Mouse (Mus musculus): ENCODE measurements around the gene Ccdc81.

Ccdc81 gene

GRCm38 (mm10) chr7:89903442-89904343, at the start of gene Ccdc81:
Ccdc81 (minus strand) TSS chr7:89903629.
- DNase-seq (ENCODE audit: extremely low read depth, low read depth): no peak

DNA sequence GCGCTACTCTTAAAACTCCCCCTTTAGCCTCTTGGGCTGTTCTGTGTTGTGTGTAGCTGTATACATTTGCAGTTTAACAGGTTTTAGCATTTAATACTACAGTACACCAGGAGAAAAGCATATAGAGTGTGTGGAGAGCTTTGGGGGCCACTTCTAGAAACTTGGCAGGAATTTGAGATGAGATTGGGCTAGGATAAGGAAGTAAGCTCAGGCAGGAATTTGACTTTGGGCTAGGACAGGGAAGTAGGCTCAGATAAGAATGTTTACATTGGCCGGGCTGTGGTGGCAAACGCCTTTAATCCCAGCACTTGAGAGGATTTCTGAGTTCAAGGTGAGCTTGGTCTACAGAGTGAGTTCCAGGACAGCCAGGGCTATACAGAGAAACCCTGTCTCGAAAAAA, 46.0 kb upstream of the Ccdc81 start:
- DNase-seq (ENCODE audit: extremely low read depth, low read depth): no peak

DNA sequence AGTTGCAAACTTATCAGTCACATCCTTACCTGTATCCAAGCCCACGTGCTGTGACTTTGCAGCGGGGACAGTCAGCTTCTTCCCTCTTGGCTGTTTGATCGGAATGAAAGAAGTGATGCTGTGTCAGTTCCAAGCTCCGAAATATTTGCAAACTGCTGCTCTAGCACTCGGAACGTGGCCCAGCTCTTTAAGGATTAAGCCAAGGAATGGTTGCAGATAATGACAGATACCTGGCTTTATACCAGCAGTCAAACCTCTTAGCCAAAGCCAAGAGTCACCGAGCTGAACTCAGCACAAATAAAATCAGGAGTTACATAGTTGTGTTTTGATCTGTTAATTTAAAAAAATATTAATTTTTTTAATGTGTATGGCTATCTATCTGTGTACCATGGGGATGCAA, 44.6 kb upstream of the Ccdc81 start:
- no peak for DNase-seq (ENCODE audit: extremely low read depth, low read depth)

GRCm38 (mm10) chr7:89940571-89941463, 37.4 kb upstream of the Ccdc81 start, which contains the start of gene Hikeshi:
Hikeshi (minus strand) TSS chr7:89941204.
- DNase-seq (ENCODE audit: extremely low read depth, low read depth): peak; percentile 99

- DNase-seq (ENCODE audit: extremely low read depth, low read depth): no peak
Measured at GRCm38 (mm10) chr7:89939497-89940353, 36.3 kb upstream of the Ccdc81 start.

GRCm38 (mm10) chr7:89923441-89924180, 20.2 kb upstream of the Ccdc81 start:
- no peak for DNase-seq (ENCODE audit: extremely low read depth, low read depth)

DNA sequence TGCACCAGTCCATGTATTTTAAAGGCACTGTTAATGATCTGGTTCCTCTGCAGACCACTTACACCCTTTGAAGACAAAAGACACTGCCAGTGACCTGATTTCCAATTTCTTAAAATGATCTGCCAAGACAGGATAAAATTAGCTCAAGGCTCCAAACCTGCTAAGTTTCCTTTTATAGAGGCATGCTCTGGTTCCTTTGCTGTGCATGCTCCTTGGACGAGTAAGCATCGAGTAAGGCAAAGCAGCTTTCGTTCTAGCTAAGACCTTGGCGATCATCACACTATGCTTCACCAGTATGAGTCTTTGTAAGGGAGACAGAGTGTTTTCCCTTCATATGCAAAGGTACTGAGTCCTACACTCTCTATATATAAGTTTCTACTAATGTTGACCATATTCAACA, 14.3 kb upstream of the Ccdc81 start:
- DNase-seq (ENCODE audit: extremely low read depth, low read depth): no peak

DNA sequence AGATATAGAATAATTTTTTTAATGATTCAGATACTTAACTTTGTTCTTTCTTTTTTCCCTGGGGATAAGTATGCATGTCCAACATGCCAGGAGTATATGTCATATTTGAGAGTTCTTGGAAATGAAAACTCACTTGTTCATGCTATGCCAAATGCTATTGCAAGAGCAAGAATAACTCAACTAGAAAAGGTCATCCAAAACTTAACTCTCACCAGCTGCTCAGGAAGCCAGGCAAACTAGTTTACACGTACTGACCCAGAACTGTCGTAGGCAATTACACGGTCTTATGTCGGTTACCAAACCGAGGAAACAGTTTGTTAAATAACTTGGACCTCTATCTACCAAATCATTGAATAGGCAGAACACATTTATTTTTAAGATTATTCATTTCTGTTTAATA, 13.3 kb upstream of the Ccdc81 start:
- no peak for DNase-seq (ENCODE audit: extremely low read depth, low read depth)

DNA sequence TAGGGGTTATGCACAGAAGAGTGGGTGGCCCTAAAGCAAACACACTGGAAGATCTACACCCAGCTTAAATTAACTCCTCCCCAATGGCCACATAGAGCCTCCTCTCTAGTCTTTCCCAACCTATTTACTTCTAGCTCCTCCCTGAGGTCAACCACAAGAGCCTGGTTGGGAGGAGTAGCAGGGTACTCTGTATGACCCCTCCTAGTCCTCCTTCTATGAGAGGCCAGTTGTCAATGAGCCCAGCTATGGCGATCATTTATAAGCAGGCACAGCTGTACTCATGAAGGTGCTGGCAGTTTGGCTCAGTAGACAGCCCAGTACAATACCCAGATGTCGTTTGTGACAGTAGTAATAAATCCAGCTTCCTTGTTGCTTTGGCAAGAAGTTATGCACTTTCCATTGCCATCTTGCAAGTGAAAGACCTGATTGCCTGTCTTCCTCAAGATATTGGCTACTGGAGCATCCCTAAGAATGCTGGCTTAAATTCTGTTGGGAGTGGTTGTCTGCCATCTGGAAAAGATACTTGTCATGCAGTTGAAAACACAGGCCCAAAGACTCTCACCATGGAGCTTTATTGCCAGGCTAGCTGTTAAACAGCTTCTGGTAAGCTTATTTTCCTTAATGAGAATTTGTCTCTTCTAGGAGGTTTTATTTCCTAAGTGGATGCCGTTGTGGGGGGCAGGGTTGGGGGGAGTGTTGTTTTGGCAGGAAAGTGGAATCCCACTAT, 10.2 kb upstream of the Ccdc81 start:
- no peak for DNase-seq (ENCODE audit: extremely low read depth, low read depth)

DNA sequence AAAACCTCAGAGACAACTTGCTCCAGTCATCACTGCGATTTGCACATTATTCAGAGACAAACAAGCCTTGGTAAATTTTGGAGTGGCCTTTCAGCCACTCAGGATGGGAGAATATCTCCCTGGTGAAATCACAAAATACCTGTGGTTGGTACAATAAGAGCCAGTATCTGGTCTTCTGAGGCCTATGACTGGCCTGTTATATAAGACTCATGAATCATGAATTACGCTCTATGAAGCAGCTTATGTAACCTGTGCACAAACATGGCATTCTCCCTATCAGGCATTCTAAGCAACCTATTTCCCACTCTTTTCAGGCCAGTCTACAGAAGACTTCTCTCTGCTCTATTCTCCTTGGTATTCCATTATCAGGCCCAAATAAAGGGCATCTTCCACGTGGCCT, 8.9 kb upstream of the Ccdc81 start:
- no peak for DNase-seq (ENCODE audit: extremely low read depth, low read depth)

DNA sequence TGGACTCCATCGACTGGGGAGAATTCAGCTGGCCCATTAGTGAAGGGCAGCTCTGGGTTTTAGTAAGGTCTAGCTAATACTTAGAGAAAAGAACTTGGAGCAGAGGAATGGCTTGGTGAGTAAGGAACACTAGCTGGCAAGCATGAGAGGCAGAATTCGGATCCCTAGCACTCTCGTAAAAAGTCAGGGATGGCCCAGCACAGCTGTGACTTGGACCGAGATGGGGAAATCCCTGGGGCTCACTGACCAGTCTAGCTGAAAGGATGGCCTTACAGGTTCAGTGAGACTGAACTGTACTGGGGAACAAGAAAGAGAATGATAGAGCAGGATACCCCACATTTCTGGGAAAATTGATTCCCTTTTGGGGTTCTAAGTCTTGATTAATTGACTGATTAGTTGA, 6.3 kb upstream of the Ccdc81 start:
- DNase-seq (ENCODE audit: extremely low read depth, low read depth): no peak

GRCm38 (mm10) chr7:89908899-89909621, 5.6 kb upstream of the Ccdc81 start:
- no peak for DNase-seq (ENCODE audit: extremely low read depth, low read depth)

DNA sequence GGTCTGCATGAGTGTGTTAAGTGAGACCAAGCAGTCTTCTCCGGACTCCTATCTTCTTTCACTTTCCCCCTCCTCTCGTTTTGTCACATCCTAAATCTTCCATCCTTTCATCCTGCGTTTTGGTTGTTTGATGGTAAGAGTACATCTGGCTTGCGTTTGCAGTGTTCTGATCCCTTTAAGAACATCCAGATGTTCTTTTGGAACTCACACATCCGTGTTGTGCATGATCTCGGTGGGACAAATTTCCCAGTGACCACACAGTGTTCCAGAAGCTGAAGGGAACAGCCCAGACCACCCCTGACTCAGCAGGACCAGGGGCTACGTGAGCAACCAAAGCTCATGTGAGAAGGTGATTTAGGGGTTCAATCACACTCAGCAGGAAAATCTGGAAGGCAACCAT, 5.0 kb upstream of the Ccdc81 start:
- DNase-seq (ENCODE audit: extremely low read depth, low read depth): no peak

DNA sequence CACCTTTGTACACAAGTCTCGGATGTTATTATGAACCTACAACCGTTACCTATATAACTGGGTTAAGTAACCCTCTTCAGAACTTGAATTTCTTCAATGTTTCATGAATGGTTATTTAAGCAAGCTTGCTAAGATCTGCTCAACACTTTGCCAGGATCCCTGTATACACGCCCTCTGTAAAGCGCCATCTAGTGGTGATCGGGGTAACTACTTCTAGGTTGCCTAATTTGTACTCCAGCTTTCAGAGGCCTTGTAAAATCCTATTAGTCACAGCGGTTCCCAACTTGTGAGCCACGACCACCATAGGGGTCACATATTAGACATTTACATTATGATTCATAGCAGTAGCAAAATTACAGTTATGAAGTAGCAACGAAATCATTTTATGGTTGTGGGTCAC, 4.5 kb upstream of the Ccdc81 start:
- peak; percentile 59 for DNase-seq (ENCODE audit: extremely low read depth, low read depth)

GRCm38 (mm10) chr7:89903007-89903406, 422 bp downstream of the Ccdc81 start:
- no peak for DNase-seq (ENCODE audit: extremely low read depth, low read depth)

- DNase-seq (ENCODE audit: extremely low read depth, low read depth): peak; percentile 6
Measured at GRCm38 (mm10) chr7:89891856-89892255, 11.6 kb downstream of the Ccdc81 start.

- no peak for DNase-seq (ENCODE audit: extremely low read depth, low read depth)
Measured at GRCm38 (mm10) chr7:89891412-89891811, 12.0 kb downstream of the Ccdc81 start.

DNA sequence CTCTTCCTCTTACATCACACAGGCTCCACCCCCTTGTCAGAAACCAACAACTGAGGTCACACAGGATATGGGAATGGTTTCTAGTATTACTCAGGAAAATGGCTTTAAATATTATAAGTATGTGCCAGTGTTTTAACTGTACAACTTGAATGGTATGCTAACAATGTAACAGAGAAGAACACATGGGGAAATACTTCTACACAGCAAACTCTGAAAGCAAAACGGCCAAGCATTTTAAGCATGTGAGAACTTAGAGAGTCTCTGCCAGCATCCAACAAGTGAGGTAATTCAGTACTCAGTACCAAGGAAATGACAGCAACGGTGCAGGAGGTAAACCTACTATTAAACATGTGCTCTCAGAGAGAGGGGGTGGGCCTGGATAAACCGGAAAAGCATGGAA, 18.9 kb downstream of the Ccdc81 start:
- DNase-seq (ENCODE audit: extremely low read depth, low read depth): no peak

- DNase-seq (ENCODE audit: extremely low read depth, low read depth): no peak
Measured at GRCm38 (mm10) chr7:89879686-89880085, 23.7 kb downstream of the Ccdc81 start.
